Mouse (Mus musculus) MEL (cell line): ENCODE results near the gene Tmem184b. TPM values are rescaled to one million over a fixed set of nuclear protein-coding genes. Genes with fewer than 3 reads are reported as not detected.

ENCODE experiments used
- polyA plus RNA-seq, 2 experiments: library from polyadenylated mRNA; stranded (reverse) in 1 of 2; unstranded in 1 of 2; fragments of >175 nt in 1 of 2; fragments of >200 nt in 1 of 2; gene quantifications; 2 replicates each; pipeline versions ENCODE4 v1.2.1 to v1.2.4; 2012; ENCODE audit warnings: low replicate concordance in 2 of 2, low read depth in 1 of 2; ENCODE audit not compliant: insufficient read length in 2 of 2, insufficient read depth in 1 of 2, missing spikeins in 1 of 2
- total RNA-seq: library from RNA; depleted of rRNA; stranded (reverse); fragments of 300-350 nt; gene quantifications from 2 replicates; pipeline ENCODE4 v1.2.3, GENCODE M21; 2012; rRNA removed

Tmem184b gene
- total and polyA plus RNA-seq, 3 experiments = 7.5 to 28.4 TPM; not detected in 1

Other genes with a start within 250 kb of the Tmem184b start
- not detected in 2 replicates for gene Sox10, start 238.3 kb downstream of the Tmem184b start, total RNA-seq
- not detected for gene Sox10, start 238.3 kb downstream of the Tmem184b start, polyA plus RNA-seq
- 17.6 and 20.8 TPM in 2 replicates for gene Pick1, start 174.4 kb downstream of the Tmem184b start, total RNA-seq
- gene Pick1, start 174.4 kb downstream of the Tmem184b start, polyA plus RNA-seq = 10 to 100 TPM in 1 of 2 experiments, not detected in 1; 24.3 TPM
- 0.12 and 0.16 TPM in 2 replicates for gene Gm49486, start 174.2 kb downstream of the Tmem184b start, total RNA-seq
- under 1 TPM in 1 of 2 experiments, not detected in 1; 0.46 TPM for gene Gm49486, start 174.2 kb downstream of the Tmem184b start, polyA plus RNA-seq
- gene Slc16a8, start 148.8 kb downstream of the Tmem184b start, total RNA-seq = 0.15 TPM in 1 of 2 replicates, not detected in the other
- gene Slc16a8, start 148.8 kb downstream of the Tmem184b start, polyA plus RNA-seq = under 1 TPM in 1 of 2 experiments, not detected in 1; 0.47 TPM
- gene Baiap2l2, start 118.0 kb downstream of the Tmem184b start, total RNA-seq = 1.1 TPM in 1 of 2 replicates, not detected in the other
- gene Baiap2l2, start 118.0 kb downstream of the Tmem184b start, polyA plus RNA-seq = under 1 TPM in 1 of 2 experiments, not detected in 1; 0.60 TPM
- 11.8 and 12.0 TPM in 2 replicates for gene Pla2g6, start 75.2 kb downstream of the Tmem184b start, total RNA-seq
- 10 to 100 TPM in 1 of 2 experiments, not detected in 1; 24.7 TPM for gene Pla2g6, start 75.2 kb downstream of the Tmem184b start, polyA plus RNA-seq
- 3.3 TPM in 2 replicates for gene Maff, start 56.9 kb downstream of the Tmem184b start, total RNA-seq
- 1 to 10 TPM in 1 of 2 experiments, not detected in 1; 5.8 TPM for gene Maff, start 56.9 kb downstream of the Tmem184b start, polyA plus RNA-seq
- gene Csnk1e, start 52.0 kb upstream of the Tmem184b start, total RNA-seq = 28.5 and 33.3 TPM in 2 replicates
- 10 to 100 TPM in 1 of 2 experiments, not detected in 1; 58.1 TPM for gene Csnk1e, start 52.0 kb upstream of the Tmem184b start, polyA plus RNA-seq
- not detected in 2 replicates for gene Kcnj4, start 101.7 kb upstream of the Tmem184b start, total RNA-seq
- gene Kcnj4, start 101.7 kb upstream of the Tmem184b start, polyA plus RNA-seq = under 1 TPM in 1 of 2 experiments, not detected in 1; 0.07 TPM
- gene Kdelr3, start 112.8 kb upstream of the Tmem184b start, total RNA-seq = 12.6 and 14.5 TPM in 2 replicates
- 10 to 100 TPM in 1 of 2 experiments, not detected in 1; 32.2 TPM for gene Kdelr3, start 112.8 kb upstream of the Tmem184b start, polyA plus RNA-seq
- gene Ddx17, start 143.2 kb upstream of the Tmem184b start, total RNA-seq = 100 and 115 TPM in 2 replicates
- 100 to 1,000 TPM in 1 of 2 experiments, 10 to 100 TPM in 1; 85.4 to 148 TPM for gene Ddx17, start 143.2 kb upstream of the Tmem184b start, polyA plus RNA-seq
- gene Dmc1, start 201.5 kb upstream of the Tmem184b start, total RNA-seq = not detected in 2 replicates
- gene Dmc1, start 201.5 kb upstream of the Tmem184b start, polyA plus RNA-seq = not detected